Mouse (Mus musculus): ENCODE measurements around the gene Klk14.
"Not testable (repeated sequence)": the region's sequence is repeated elsewhere in the genome, so short reads cannot be mapped to it uniquely, and the experiment has no call there.

Klk14 gene

GRCm38 (mm10) chr7:43690118-43690517 is at the start of gene Klk14:
TSS of gene Klk14 (plus strand) at chr7:43690418.
- DNase-seq: no peak

- no peak for DNase-seq
These were observed 47.6 kb upstream of the Klk14 start for GRCm38 (mm10) chr7:43642587-43642986.

GRCm38 (mm10) chr7:43643046-43643652 is 47.1 kb upstream of the Klk14 start:
- no peak for DNase-seq

GRCm38 (mm10) chr7:43652683-43653082 is 37.5 kb upstream of the Klk14 start:
- no peak for DNase-seq

GRCm38 (mm10) chr7:43654519-43654918 is 35.7 kb upstream of the Klk14 start:
- DNase-seq: no peak

- no peak for DNase-seq
These were observed 34.0 kb upstream of the Klk14 start for GRCm38 (mm10) chr7:43656232-43656631.

GRCm38 (mm10) chr7:43660002-43660401 is 30.2 kb upstream of the Klk14 start, which contains the start of gene Siglece:
TSS of gene Siglece (minus strand) at chr7:43660161.
- no peak for DNase-seq

GRCm38 (mm10) chr7:43662804-43663203 is 27.4 kb upstream of the Klk14 start:
- no peak for DNase-seq

- DNase-seq: not testable (repeated sequence)
These were observed 23.0 kb upstream of the Klk14 start for GRCm38 (mm10) chr7:43667221-43667620.

- DNase-seq: no peak
These were observed 21.6 kb upstream of the Klk14 start for GRCm38 (mm10) chr7:43668582-43668981.

- DNase-seq: no peak
These were observed 19.0 kb upstream of the Klk14 start for GRCm38 (mm10) chr7:43671064-43671808.

GRCm38 (mm10) chr7:43671809-43672580 is 18.2 kb upstream of the Klk14 start, which contains the start of gene Ctu1:
TSS of gene Ctu1 (plus strand) at chr7:43672016.
- DNase-seq: peak; percentile 79 to 86

- DNase-seq: peak in 1 of 2 experiments; percentile 9
These were observed 17.5 kb upstream of the Klk14 start for GRCm38 (mm10) chr7:43672581-43673260.

GRCm38 (mm10) chr7:43675091-43675490 is 15.1 kb upstream of the Klk14 start:
- DNase-seq: no peak

- peak; percentile 24 for DNase-seq
These were observed 11.7 kb upstream of the Klk14 start for GRCm38 (mm10) chr7:43678517-43678916.

GRCm38 (mm10) chr7:43680960-43681359 is 9.3 kb upstream of the Klk14 start:
- peak; percentile 30 to 35 for DNase-seq

- DNase-seq: not testable (repeated sequence)
These were observed 7.7 kb upstream of the Klk14 start for GRCm38 (mm10) chr7:43682511-43682910.

GRCm38 (mm10) chr7:43685088-43685487 is 5.1 kb upstream of the Klk14 start:
- DNase-seq: no peak

- no peak for DNase-seq
These were observed 19.8 kb downstream of the Klk14 start for GRCm38 (mm10) chr7:43710031-43710430.

- no peak for DNase-seq
These were observed 22.0 kb downstream of the Klk14 start, which contains the start of gene Klk13 for GRCm38 (mm10) chr7:43712267-43712666. TSS of gene Klk13 (plus strand) at chr7:43712567.

- DNase-seq: no peak
These were observed 22.7 kb downstream of the Klk14 start for GRCm38 (mm10) chr7:43712917-43713316.

- DNase-seq: no peak
These were observed 23.6 kb downstream of the Klk14 start for GRCm38 (mm10) chr7:43713741-43714351.
